Mouse (Mus musculus): ENCODE results near the gene Itgb4.
A peak's percentile ranks its signal among the peaks of the same experiment; 100 is the strongest.
"Not testable (repeated sequence)": the region's sequence is repeated elsewhere in the genome, so short reads cannot be mapped to it uniquely, and the experiment has no call there.

Gene Itgb4

DNA sequence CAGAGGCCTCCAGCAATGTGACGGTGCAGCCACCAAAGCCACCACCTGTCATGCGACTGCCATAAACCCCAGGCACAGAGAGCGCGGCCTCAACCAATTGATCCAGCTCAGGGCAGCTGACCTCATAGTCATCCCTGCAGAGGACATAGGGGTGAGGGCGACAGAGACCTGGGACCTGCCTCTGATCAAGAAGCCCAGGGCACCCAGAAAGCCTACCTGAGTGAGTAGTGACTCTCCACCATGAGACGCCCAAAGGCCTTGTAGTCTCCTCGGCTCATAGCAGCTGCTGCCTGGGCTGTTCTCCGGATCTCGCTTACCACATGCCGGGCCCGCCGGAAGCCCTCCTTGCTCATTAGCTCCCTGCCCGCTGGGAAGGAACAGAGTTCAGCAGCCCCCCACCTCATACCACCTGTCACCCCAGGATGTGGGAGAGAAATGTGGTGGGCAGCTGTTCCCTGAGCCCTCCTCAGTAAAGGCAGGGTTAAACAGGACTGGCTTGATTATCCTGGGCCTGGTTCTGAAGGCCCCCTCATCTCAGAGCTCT lies 34.4 kb downstream of the Itgb4 start:
- DNase-seq (ENCODE audit: low read depth, low spot score): no peak

DNA sequence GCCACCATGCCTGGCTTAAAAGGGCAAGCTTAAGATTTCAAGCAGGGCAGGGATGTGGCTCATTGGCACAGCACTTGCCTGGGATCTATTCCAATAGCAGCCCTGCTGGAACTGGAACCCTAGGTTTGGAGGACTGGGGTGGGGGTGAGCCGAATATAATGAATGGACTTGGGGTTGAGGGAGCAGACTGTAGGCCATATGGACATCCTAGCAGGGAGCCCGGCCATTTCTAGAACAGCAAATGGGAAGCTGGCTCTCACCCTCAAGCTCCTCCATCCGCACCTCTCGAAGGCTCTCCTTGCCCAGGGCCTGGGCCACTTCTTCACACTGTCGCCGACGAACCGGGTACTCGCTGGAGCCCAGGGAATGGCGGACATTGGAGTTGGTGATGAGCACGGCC lies 35.2 kb downstream of the Itgb4 start:
- peak; percentile 99 for DNase-seq (ENCODE audit: low read depth, low spot score)

DNA sequence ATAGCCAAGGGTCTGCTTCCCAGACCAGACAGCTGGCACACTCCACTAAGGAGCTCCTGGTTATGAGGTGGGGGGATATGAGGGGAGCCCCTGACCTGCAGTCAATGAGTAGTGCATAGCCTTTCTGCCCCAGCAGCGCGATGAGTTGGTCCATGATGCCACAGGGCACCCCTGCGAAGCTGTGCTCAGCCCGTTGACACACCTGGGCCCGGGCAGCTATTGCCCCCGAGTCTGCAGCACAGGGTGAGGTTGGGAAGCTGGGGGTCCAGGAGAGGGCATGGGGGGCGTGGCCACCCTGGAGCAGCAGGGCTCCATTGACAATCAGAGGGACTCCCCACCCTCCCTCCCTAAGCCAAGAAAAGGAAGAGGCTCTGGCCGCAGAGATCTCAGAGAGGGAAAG lies 35.6 kb downstream of the Itgb4 start:
- DNase-seq (ENCODE audit: low read depth, low spot score): no peak

DNA sequence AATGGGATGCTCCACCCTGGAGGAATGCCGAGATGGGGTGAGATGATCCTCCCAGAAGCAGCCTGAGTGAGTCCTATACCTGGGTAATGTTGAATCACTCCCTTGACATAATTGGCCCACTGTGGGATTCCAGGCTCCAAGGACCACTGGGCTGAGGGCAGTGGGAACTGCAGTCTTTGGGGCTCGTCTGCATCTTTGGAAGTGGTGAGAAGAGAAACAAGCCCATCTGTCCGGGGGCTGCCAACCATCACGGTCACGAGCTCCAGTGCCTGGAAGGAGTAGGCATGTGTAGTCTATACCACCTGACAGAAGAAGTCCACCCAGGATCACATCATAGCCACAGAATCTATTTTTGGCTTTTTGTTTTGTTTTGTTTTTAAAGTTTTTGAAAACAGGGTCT lies 36.4 kb downstream of the Itgb4 start:
- no peak for DNase-seq (ENCODE audit: low read depth, low spot score)

DNA sequence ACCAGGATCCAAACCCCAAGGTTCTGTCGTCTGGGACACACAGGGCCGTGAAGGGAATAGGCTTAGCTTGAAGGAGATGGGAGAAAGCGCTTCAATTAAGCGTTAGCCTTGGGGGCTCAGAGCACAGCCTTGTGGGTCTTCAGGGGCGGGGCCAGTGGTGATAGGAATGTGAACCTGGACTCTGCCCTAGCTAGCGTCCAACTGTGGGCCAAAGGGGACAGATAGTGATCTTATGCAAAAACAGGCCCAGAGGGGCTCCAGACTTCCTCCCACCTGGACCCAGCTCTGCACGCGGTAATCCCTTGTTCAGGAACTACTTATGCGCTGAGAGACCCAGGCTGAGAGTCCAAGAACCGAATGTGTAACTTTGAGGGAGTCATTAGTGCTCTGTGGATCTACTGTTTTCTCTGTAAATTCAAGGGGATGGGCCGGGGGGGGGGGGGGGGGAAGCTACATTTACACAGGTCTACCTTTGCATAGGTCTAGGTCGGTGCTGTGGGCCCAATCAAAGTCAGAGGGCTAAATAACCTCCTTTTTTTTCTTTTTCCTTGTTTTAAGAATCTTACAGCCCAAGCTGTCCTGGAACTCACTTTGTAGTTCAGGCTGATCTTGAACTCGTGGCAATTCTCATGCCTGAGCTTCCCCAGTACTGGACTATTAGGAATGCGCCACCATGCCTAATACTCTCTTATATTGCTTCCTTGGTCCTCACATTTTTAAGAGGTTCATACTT lies 37.2 kb downstream of the Itgb4 start:
- no peak for DNase-seq (ENCODE audit: low read depth, low spot score)

DNA sequence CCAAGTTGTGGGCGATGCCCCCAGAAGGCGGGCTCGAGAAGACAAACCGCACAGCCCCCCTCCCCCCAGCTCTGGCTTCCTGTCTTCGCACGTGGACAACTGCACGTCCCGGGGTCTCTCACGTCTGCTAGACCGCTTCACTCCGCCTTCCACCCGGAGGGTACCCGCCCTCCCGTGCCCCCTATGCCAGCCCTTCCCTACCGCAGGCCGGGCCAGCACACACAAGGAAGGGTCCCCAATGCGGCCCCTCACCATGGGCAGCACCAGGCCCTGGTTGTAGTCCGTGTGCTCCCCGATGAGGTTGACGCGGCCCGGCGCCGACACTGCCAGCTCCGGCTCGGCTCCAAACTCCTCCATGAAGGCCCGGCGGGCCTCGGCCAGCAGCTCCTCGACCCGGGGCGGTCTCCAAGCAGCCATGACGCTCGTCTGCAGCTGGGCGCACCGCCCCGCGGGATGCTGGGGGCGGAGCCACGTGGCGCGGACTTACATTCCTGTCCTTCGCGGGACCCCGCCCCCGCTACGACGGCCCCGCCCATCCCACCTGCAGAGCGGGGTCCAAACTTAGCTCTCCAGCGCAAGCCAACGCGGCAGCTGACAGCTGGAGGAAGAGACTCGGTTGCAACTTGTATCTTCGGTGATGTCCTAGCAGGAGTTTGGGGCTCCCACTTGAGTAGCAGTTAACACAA lies 37.9 kb downstream of the Itgb4 start, which contains the start of gene Galk1:
TSS of gene Galk1 (minus strand) at position 458 of the 686 bp plus-strand sequence.
- peak; percentile 93 for DNase-seq (ENCODE audit: low read depth, low spot score)

DNA sequence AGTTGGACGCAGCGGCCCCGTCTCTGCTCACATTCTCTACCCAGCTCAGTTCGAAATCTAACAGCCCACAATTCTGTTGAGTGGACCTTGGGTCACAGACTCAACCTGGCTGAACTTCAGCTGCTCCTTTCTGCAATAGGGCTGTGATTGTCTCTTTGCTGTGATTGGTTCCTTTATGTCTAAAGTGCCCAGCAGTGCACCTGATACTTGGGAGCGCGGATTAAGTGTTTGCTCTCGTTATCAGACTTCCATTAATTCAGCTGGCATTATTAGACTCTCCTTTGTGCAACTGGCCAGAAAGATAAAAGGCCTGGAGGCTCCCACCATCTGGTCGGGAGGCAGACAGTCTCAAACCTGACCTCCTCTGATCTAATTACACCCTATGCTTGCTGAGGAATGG lies 40.3 kb downstream of the Itgb4 start:
- DNase-seq (ENCODE audit: low read depth, low spot score): no peak

DNA sequence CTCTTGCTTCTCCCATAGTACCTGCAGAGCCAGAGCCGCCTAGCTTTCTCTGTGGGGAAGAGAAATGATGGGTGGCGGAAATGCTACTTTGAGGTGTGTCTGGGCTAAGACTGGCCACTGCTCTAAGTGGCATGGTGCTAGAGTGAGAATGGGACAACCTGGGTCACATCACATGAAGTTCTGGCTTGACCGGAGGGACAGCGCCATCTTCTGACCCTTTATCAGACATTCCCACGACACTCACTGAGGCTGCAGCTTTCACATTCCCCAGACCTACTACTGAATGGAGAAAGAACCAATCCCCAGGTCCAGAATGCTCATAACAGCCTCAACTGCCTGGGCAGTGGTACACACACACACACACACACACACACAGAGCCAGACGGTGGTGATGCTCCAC lies 43.6 kb downstream of the Itgb4 start:
- DNase-seq (ENCODE audit: low read depth, low spot score): peak; percentile 84

DNA sequence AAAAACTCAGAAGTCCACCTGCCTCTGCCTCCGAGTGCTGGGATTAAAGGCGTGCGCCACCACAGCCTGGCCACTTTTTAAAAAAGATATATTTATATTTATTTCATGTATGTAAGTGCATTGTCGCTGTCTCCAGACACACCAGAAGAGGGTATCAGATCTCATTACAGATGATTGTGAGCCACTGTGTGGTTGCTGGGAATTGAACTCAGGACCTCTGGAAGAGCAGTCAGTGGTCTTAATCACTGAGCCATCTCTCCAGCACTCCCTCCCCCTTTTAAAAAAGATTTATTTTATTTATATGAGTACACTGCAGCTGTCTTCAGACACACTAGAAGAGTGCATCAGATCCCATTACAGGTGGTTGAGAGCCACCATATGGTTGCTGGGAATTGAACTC lies 44.4 kb downstream of the Itgb4 start:
- not testable (repeated sequence) for DNase-seq (ENCODE audit: low read depth, low spot score)

DNA sequence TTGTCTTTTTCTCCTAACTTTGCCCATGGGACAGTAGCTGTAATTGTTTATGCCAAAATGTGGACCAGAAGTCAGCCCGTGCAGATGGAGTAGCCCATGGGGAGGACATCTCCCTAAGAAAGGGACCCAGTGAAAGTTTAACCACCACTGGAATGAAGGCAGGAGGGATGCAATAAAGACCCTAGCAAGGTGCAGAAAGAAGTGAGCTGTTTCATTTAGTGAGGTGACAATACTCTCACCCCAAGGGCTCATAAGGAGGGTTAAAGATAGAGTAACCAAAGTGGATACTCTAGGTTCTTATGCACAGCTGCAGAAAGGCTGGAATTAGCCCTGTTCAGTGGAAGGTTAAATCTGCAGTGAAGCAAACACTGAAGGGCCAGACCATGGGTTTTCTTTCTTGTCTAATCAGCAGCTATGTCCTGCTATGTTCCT lies 44.9 kb downstream of the Itgb4 start:
- no peak for DNase-seq (ENCODE audit: low read depth, low spot score)

DNA sequence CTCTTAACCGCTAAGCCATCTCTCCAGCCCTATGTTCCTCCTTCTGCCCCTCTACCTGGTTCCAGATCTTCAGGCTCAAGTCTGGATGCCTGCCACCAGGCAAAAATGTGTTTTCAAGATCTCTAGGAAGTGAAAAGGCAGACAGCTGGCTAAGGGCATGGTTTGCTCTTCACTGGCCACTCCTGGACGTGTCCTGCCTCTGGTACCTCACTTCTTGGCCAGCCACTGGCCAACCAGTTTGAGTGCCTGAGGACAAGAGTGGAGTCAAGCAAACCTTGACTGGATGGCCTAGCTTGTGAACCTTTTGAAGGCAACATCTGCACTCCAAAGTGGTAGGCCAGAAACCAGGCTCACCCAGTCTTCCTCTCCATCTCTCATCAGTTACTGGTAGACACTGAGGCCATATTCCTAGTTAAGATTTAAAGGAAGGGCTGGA lies 45.5 kb downstream of the Itgb4 start:
- DNase-seq (ENCODE audit: low read depth, low spot score): no peak

DNA sequence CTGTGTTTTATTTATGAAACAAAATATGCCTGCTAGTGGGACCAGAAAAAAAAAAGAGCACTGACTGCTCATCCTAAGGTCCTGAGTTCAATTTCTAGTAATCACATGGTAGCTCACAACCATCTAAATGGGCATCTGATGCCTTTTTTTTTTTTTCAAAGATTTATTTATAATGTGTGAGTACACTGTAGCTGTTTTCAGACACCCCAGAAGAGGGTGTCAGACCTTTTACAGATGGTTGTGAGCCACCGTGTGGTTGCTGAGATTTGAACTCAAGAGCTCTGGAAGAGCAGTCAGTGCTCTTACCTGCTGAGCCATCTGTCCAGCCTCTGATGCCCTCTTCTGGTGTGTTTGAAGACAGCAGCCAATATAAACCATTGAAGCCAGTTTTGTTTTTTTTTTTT lies 46.0 kb downstream of the Itgb4 start:
- peak; percentile 52 for DNase-seq (ENCODE audit: low read depth, low spot score)

DNA sequence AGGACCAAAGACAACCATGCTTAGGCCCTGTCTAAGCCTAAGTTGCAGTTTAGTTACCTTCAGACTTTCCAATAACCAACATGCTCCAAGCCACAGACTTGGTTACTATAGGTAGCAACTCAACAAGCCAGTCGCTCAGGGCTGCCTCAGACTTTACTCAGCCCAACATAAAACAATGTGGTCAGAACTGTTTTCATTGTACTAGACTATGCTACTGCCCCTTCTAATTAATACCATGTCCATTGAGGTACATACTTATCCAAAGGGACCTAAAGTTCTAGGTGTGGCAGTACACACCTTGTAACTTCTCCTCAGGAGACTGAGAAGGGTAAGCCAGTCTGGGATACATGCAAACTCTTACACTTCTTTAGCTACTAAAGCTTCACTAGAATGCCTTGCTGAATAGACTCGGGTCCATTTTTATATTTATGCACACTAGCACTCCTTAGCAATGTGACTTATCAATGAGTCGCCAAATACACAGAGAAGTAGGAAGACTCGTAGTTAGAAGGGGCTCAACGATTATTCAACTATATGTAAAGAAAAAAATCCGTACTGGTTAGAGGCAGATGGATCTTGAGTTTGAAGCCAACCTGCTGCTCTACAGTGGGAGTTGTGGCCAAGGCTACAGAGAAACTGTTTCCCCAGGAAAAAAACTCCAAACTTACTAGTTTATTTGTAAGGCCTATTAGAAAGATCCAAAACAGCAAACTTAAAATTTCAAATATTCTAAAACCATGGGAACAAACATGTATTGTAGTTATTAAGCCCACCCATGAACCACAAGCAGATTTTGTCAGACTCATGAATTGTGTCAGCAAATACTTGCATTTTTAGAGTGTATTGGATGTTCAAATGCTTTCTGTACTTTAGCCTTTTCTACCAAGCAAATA lies 47.1 kb downstream of the Itgb4 start:
- no peak for DNase-seq (ENCODE audit: low read depth, low spot score)

DNA sequence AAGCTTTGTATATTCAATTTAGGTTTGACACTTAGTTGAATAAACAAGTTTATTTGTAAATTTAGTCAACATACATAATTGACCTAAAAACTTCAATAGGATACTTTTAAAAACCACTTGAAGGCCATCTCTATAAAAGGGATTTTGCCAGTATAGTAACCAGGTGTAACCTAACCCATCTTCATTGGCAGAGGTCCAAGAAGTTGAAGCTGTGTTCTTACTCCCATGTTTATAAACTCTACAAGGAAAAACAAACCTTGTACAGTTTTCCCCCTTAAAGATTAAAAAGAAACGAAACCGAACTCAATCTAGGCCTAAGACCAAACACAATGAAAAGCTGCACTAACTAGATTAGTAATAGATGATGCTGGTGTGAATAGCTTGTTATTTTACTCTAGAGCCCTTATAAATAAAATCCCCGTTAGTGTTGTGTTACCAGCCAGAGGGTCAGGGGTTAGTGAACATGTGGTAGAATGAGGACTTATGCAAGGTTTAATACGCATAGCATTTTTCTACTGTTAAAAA lies 47.8 kb downstream of the Itgb4 start:
- DNase-seq (ENCODE audit: low read depth, low spot score): no peak

DNA sequence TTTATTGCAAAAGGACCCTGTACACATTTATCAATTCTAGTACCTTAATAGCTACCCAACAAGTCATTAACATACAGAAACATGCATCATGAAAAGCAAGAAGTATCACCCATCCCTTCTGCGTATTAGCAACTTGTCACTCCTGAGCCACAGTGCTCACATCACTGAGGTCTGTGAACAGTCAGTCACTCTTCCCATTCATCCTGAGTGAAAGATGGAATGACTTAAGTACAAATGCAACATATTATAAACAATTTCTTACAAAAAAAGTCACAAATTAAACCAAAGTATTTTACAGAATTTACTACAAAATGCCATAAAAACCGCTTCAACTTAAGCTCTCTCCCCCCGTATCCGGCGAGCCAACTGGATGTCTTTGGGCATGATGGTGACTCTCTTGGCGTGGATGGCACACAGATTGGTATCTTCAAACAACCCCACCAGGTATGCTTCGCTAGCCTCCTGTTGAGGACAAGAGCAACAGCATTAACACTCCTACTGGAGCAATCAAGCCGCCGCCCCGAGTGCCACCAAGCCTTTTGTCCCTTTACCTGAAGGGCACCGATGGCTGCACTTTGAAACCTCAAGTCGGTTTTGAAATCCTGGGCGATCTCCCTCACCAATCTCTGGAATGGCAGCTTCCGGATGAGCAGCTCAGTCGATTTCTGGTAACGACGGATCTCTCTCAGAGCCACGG lies 48.7 kb downstream of the Itgb4 start:
- not testable (repeated sequence) for DNase-seq (ENCODE audit: low read depth, low spot score)

DNA sequence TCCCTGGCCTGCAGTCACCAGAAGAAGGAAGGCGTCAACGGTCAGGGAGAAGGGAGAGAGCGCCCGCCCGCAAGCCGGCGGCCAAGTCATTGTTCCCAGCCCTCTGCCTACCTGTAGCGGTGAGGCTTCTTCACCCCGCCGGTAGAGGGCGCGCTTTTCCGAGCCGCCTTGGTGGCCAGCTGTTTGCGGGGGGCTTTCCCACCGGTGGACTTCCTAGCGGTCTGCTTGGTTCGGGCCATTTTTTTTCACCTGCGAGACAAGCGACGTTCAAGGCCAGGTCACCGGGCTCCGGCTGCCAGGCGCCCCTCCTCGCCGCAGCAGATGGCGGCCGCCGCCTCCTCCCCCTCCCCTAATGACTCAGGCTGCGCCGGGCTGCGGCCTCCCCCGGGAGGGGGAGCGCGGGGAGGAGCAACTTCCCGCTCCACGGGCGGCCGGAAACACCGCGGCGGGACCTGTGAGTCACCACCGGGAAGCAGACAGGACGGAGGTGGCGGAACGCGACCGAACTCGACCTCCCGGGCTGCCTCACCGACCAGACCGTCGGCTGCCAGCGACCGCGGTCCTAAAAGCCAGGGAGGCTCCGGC lies 49.4 kb downstream of the Itgb4 start:
- peak; percentile 94 for DNase-seq (ENCODE audit: low read depth, low spot score)

DNA sequence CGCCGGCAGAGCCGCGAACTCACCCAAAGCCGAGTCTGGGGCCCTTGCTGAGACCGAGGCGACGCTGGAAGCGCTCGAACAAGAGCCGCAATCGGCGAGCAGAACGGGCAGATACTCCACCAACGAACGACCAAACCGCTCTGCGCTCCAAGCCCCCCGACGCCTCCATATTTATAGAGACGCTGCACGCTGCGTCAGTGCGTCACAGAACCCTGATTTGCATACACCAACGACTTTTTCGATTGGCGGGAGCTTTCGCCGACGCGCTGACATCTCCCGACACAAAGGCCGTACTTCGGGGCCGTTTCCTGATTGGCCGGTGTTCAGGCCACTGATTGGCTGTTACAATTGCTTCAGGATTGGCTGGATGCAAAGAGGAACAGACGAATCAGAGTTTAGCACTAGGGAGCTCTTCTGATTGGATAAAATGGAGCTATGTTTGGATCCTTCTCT lies 49.9 kb downstream of the Itgb4 start:
- DNase-seq (ENCODE audit: low read depth, low spot score): peak; percentile 100

DNA sequence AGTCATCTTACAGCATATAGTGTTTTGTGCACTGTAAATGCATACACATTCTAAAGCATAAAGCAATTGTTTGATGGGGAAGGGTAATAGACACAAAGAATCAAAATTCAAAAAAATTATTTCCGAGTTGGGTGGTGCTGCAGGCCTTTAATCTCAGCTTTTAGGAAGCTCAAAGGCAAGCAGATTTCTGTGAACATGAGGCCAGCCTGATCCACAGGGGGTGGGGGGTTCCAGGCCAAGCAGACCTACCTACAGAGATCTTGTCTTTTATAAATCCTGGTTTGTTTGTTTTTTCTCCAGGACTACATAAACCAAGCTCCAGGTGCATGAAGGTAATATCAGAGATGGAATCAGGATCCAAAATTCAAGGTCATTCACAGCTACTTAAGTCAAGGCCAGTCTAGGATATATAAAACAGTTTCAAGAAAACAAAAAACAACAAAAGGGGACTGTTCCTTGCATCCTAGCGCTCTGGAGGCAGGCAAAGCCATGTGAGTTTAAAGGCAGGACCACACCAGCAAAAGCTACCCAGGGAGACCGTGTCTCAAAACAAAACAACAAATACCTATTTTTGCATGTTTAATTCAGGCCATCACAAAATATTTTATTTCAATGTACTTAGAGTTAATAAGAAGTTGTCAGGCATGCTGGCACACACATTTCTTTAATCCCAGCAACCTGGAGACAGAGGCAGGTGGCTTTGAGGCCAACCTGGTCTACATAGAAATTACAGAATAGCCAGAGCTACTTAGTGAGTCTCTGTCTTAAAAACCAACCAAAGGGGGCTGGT lies 50.7 kb downstream of the Itgb4 start:
- DNase-seq (ENCODE audit: low read depth, low spot score): no peak

DNA sequence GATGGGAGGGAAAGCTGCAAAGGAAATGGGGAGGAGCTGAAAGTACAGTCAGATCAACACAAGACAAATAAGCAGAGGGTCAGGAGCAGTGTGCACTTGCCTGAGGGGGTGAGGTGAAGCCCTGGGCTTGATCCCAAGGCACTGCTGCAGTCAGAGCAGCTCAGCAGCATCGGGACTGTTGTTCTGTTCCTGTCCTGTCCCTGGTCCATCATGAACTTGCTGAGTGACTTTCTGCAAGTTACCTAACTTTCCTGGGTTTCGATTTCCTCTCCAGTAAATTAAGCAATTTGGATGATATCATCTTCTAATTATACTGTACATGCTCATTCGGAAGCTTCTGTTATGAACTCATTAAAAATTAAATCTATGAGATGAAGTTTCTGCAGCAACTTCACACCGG lies 53.2 kb downstream of the Itgb4 start, which contains the start of gene H3f3b:
TSS of gene H3f3b (minus strand) at position 207 of the 400 bp plus-strand sequence.
- DNase-seq (ENCODE audit: low read depth, low spot score): no peak
